Mouse (Mus musculus): Measurements from ENCODE around the gene Rcn1.

- TF ChIP-seq CTCF (IDR thresholded peaks at IDR 0.05; ENCODE audit: extremely low read depth, insufficient read length, insufficient replicate concordance, low read depth, low read length) (no peak), POLR2A (IDR thresholded peaks at IDR 0.05; ENCODE audit: low read depth, low read length) (no peak)
These were observed 9.4 kb upstream of the Rcn1 start for GRCm38 (mm10) chr2:105408511-105408910.
